Mouse (Mus musculus): Measurements from ENCODE around the gene Gm21773. TPM values are rescaled to one million over a fixed set of nuclear protein-coding genes. Genes with fewer than 3 reads are reported as not detected.
"Not testable (repeated sequence)": the region's sequence is repeated elsewhere in the genome, so short reads cannot be mapped to it uniquely, and the experiment has no call there.

The Gm21773 gene
- not detected in 2 replicates for polyA plus RNA-seq (2012; rRNA removed)

DNA sequence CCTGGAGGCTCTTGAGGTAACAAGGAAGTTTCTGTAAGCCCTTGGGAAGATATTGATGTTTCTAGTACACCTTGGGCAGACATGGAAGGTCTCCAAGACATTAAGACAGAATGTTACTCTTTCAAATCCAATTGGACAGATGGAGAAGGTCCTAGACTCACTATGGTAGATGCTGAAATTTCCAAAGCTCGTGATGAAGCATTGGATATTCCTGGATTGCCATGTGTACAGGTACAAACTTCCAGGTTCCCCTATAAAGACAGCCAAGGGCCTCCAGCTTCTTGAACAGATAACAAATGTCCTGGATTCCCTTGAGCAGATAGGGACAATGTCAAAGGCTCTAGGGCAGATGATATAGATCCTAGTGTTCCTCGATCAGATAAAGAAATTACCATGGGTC lies at the start of gene Gm21773:
TSS of gene Gm21773 (minus strand) at position 101 of the 400 bp plus-strand sequence.
- H3K27ac ChIP-seq (ENCODE audit: insufficient read depth, low read depth, low read length); H3K4me3 ChIP-seq (ENCODE audit: insufficient read depth, low read depth, low read length); H3K4me1 ChIP-seq (ENCODE audit: control insufficient read depth, insufficient read depth, low read length); H3K36me3 ChIP-seq (ENCODE audit: control insufficient read depth, insufficient read depth, low read length); H3K27me3 ChIP-seq (replicated peaks; ENCODE audit: control insufficient read depth, insufficient read depth, low read length); DNase-seq: not testable (repeated sequence)
- WGBS, result no CpG with 5 or more reads among the region's 2 CpGs
